15 mouse cellular contexts compared by ENCODE assay signal in genomic region chr1:194815547-194815946, GRCm38 (mm10).
DNase-seq lines count a peak whose midpoint lies in the region; ATAC-seq and TF ChIP-seq lines count a peak whose summit lies in the region.
"Had no signal": no experiment of that assay in that cellular context is flagged by ENCODE, and none has a peak within 500 bp of the region (broad histone marks: within the 10 kb centered on the region; RNA-seq: fewer than 3 reads in every experiment).

No protein-coding gene starts in this region.

- TF ChIP-seq POLR2A in lung, adult 2 months (IDR thresholded peaks at IDR 0.05; ENCODE audit: borderline replicate concordance, extremely low read depth, low read depth, low read length): no peak

- no peak overlapping the region for H3K4me3 ChIP-seq in forebrain, embryonic 14.5 days (ENCODE audit: low read depth, low read length)
- H3K4me3 ChIP-seq in forebrain, embryonic 13.5 days: no peak overlapping the region
- H3K4me3 ChIP-seq in heart, embryonic 15.5 days: no peak overlapping the region
- no peak overlapping the region for H3K4me3 ChIP-seq in lung, adult 2 months (replicated peaks; ENCODE audit: extremely low read depth, low read depth, low read length)
- no peak overlapping the region for H3K4me3 ChIP-seq in intestine, embryonic 16.5 days (ENCODE audit: low read length)
- H3K4me3 ChIP-seq: left cerebral cortex, adult 2 months; neural tube, embryonic 12.5 days had no signal

- DNase-seq in forebrain, embryonic 14.5 days (ENCODE audit: low spot score): peak; percentile 30
- DNase-seq in spleen, adult 12 weeks (ENCODE audit: low spot score): peak; percentile 5
- DNase-seq in spleen, adult 18-20 months: no peak
- DNase-seq in lung, adult 2 months: no peak
- DNase-seq: adrenal gland, postnatal 25 days; kidney, adult 8-10 months; right cerebral cortex, postnatal 14 days had no signal

- H3K4me1 ChIP-seq in forebrain, embryonic 14.5 days (ENCODE audit: control insufficient read depth, insufficient read depth, low read length): no peaks in the 10 kb centered on the region; the same call in 1 of the 2 replicates
- peaks cover 8% of the 10 kb centered on the region; the same call in 1 of the 2 replicates for H3K4me1 ChIP-seq in forebrain, embryonic 13.5 days
- H3K4me1 ChIP-seq in heart, embryonic 15.5 days (replicated peaks): peaks cover 21% of the 10 kb centered on the region
- H3K4me1 ChIP-seq in lung, adult 2 months (ENCODE audit: control insufficient read depth, insufficient read depth, low read length): no peaks in the 10 kb centered on the region
- H3K4me1 ChIP-seq in intestine, embryonic 16.5 days (ENCODE audit: control insufficient read depth, insufficient read depth, low read length): no peaks in the 10 kb centered on the region
- H3K4me1 ChIP-seq: neural tube, embryonic 12.5 days had no signal

- peaks cover 58% of the 10 kb centered on the region for H3K36me3 ChIP-seq in forebrain, embryonic 14.5 days (ENCODE audit: control insufficient read depth, insufficient read depth, low read length)
- H3K36me3 ChIP-seq in forebrain, embryonic 13.5 days (ENCODE audit: poor library complexity, severe bottlenecking): peaks cover 51% of the 10 kb centered on the region
- peaks cover 21% of the 10 kb centered on the region for H3K36me3 ChIP-seq in heart, embryonic 15.5 days
- H3K36me3 ChIP-seq in intestine, embryonic 16.5 days (ENCODE audit: control insufficient read depth, insufficient read depth, low read length): no peaks in the 10 kb centered on the region

- WGBS in forebrain, embryonic 14.5 days: 35% methylated on average over 1 of the region's 1 CpGs
- 68% methylated on average over 1 of the region's 1 CpGs for WGBS in forebrain, embryonic 13.5 days
- 15% methylated on average over 1 of the region's 1 CpGs for WGBS in heart, embryonic 15.5 days
- WGBS in lung, adult 2 months: 62% methylated on average over 1 of the region's 1 CpGs
- WGBS in intestine, embryonic 16.5 days: 75% methylated on average over 1 of the region's 1 CpGs

- no peak overlapping the region for H3K27ac ChIP-seq in forebrain, embryonic 14.5 days (ENCODE audit: low read depth, low read length)
- H3K27ac ChIP-seq in forebrain, embryonic 13.5 days: no peak overlapping the region
- peak overlapping the region; percentile 79 for H3K27ac ChIP-seq in heart, embryonic 15.5 days
- H3K27ac ChIP-seq in intestine, embryonic 16.5 days (ENCODE audit: low read length): no peak overlapping the region
- H3K27ac ChIP-seq: left cerebral cortex, adult 2 months; macrophage; neural tube, embryonic 12.5 days had no signal

- H3K9ac ChIP-seq in forebrain, embryonic 14.5 days (ENCODE audit: low read length): no peak overlapping the region
- H3K9ac ChIP-seq in forebrain, embryonic 13.5 days: no peak overlapping the region
- H3K9ac ChIP-seq in heart, embryonic 15.5 days: no peak overlapping the region
- no peak overlapping the region for H3K9ac ChIP-seq in intestine, embryonic 16.5 days (ENCODE audit: low read depth, low read length)
- H3K9ac ChIP-seq: neural tube, embryonic 12.5 days had no signal

- H3K9me3 ChIP-seq in forebrain, embryonic 14.5 days (replicated peaks; ENCODE audit: control insufficient read depth, low read length): no peaks in the 10 kb centered on the region
- no peaks in the 10 kb centered on the region for H3K9me3 ChIP-seq in forebrain, embryonic 13.5 days (replicated peaks)
- no peaks in the 10 kb centered on the region for H3K9me3 ChIP-seq in heart, embryonic 15.5 days (replicated peaks)
- no peaks in the 10 kb centered on the region for H3K9me3 ChIP-seq in intestine, embryonic 16.5 days (ENCODE audit: control insufficient read depth, low read length)
- H3K9me3 ChIP-seq: neural tube, embryonic 12.5 days had no signal

- ATAC-seq in forebrain, embryonic 14.5 days: no peak
- ATAC-seq in forebrain, embryonic 13.5 days: no peak
- peak; percentile 71 for ATAC-seq in heart, embryonic 15.5 days (replicated peaks; ENCODE audit: insufficient number of reproducible peaks, insufficient read depth, low FRiP score, low read depth)
- ATAC-seq in megakaryocyte progenitor cell, adult 5-6 weeks (replicated peaks; ENCODE audit: poor library complexity): peak; percentile 88
- no peak for ATAC-seq in intestine, embryonic 16.5 days
- ATAC-seq: Patski had no signal

- H3K4me2 ChIP-seq in forebrain, embryonic 14.5 days (ENCODE audit: low read length): no peak overlapping the region
- no peak overlapping the region for H3K4me2 ChIP-seq in forebrain, embryonic 13.5 days
- 0 out of 2 replicates have a peak overlapping the region, but pooled peaks have one; percentile 11 for H3K4me2 ChIP-seq in heart, embryonic 15.5 days
- no peak overlapping the region for H3K4me2 ChIP-seq in intestine, embryonic 16.5 days (ENCODE audit: low read depth, low read length)
- H3K4me2 ChIP-seq: neural tube, embryonic 12.5 days had no signal

- TF ChIP-seq CTCF in lung, adult 2 months (IDR thresholded peaks at IDR 0.05; ENCODE audit: insufficient read depth, low read length): no peak

- no peaks in the 10 kb centered on the region for H3K27me3 ChIP-seq in forebrain, embryonic 14.5 days (replicated peaks; ENCODE audit: control insufficient read depth, insufficient read depth, low read length)
- H3K27me3 ChIP-seq in forebrain, embryonic 13.5 days: no peaks in the 10 kb centered on the region
- no peaks in the 10 kb centered on the region for H3K27me3 ChIP-seq in heart, embryonic 15.5 days
- no peaks in the 10 kb centered on the region for H3K27me3 ChIP-seq in intestine, embryonic 16.5 days (replicated peaks; ENCODE audit: control insufficient read depth, insufficient read depth, low read length)
- H3K27me3 ChIP-seq: neural tube, embryonic 12.5 days; Patski had no signal

Comparison
In these comparisons a context has a peak if more than half of its experiments do, and no peak if none do; other contexts are left out.
1. DNase-seq: peak in forebrain, embryonic 14.5 days (single experiment) and spleen, adult 12 weeks (single experiment); none in spleen, adult 18-20 months (0 of 2) and lung, adult 2 months (single experiment).
2. ATAC-seq: peak in heart, embryonic 15.5 days (single experiment) and megakaryocyte progenitor cell, adult 5-6 weeks (single experiment); none in forebrain, embryonic 14.5 days (single experiment), forebrain, embryonic 13.5 days (single experiment) and intestine, embryonic 16.5 days (single experiment).